Mouse (Mus musculus) liver, postnatal 0 days (tissue): ENCODE data around the gene Rhob. TPM values are rescaled to one million over a fixed set of nuclear protein-coding genes. Genes with fewer than 3 reads are reported as not detected.
A peak's percentile ranks its signal among the peaks of the same experiment; 100 is the strongest.

ENCODE experiments used
- ATAC-seq: fragments of 200-750 bp; cut with Nextera tagmentation; 2 replicates; pipeline ENCODE4 v1.8.0; 2017; ENCODE audit warnings: mild to moderate bottlenecking, moderate library complexity
- DNase-seq: peaks from one replicate; pipeline ENCODE4 v3.0.0-alpha.2; 2016
- H3K27ac ChIP-seq: fragments of 300-500 bp; sonication (generic); 2 replicates; pipeline ENCODE4 v1.5.1; 2014; ENCODE audit warnings: antibody characterized with exemption, moderate library complexity, mild to moderate bottlenecking, low read depth
- H3K27me3 ChIP-seq: fragments of 300-500 bp; sonication (generic); 2 replicates; pipeline ENCODE4 v1.6.1; 2014; ENCODE audit warnings: low read length, control low read depth, mixed read lengths; ENCODE audit not compliant: insufficient read depth
- H3K36me3 ChIP-seq: fragments of 300-500 bp; sonication (generic); replicated peaks from 2 replicates; pipeline ENCODE4 v1.6.1; 2014; ENCODE audit warnings: mild to moderate bottlenecking, control low read depth, low read length, moderate library complexity, mixed read lengths; ENCODE audit not compliant: insufficient read depth
- H3K4me1 ChIP-seq: fragments of 300-500 bp; sonication (generic); 2 replicates; pipeline ENCODE4 v1.6.1; 2014; ENCODE audit warnings: antibody characterized with exemption, mild to moderate bottlenecking, control low read depth; ENCODE audit not compliant: insufficient read depth
- H3K4me2 ChIP-seq: fragments of 300-500 bp; sonication (generic); 2 replicates; pipeline ENCODE4 v1.6.1; 2014; ENCODE audit warnings: low read depth, mild to moderate bottlenecking, low read length, moderate library complexity, mixed read lengths
- H3K4me3 ChIP-seq: fragments of 300-500 bp; sonication (generic); 2 replicates; pipeline ENCODE4 v1.5.1; 2014; ENCODE audit warnings: low read depth, low read length
- H3K9ac ChIP-seq: fragments of 300-500 bp; sonication (generic); replicated peaks from 2 replicates; pipeline ENCODE4 v1.6.1; 2014; ENCODE audit warnings: mild to moderate bottlenecking, moderate library complexity
- H3K9me3 ChIP-seq: fragments of 300-500 bp; sonication (generic); 2 replicates; pipeline ENCODE4 v1.6.1; 2016; ENCODE audit warnings: mild to moderate bottlenecking, control low read depth, low read length, mixed read lengths
- CTCF ChIP-seq: sonication (generic); IDR thresholded peaks from 2 replicates; pipeline ENCODE4 v1.5.1; 2016; ENCODE audit warnings: antibody characterized with exemption, low read depth
- EP300 ChIP-seq: IDR thresholded peaks from 2 replicates; pipeline ENCODE4 v1.6.1; 2016; ENCODE audit warnings: antibody characterized with exemption, low read depth, mild to moderate bottlenecking
- WGBS: fragments of 180-500 bp; shearing (Covaris S2); extraction: QIAGEN DNeasy Blood & Tissue Kit; methylation state at CpG from one replicate; pipeline ENCODE4 v1.1.7; 2014; ENCODE audit not compliant: insufficient replicate concordance; 5-methylcytosine and 5-hydroxymethylcytosine counted together
- polyA plus RNA-seq: library from polyadenylated mRNA; unstranded; fragments of >200 nt; fragmentation: Nextera tagmentation; extraction: Ambion mirVana; gene quantifications from 2 replicates; pipeline ENCODE4 v1.2.1, GENCODE M21; 2015

The Rhob gene
- polyA plus RNA-seq, 1 experiment from 2014 or later = 6.9 TPM

DNA sequence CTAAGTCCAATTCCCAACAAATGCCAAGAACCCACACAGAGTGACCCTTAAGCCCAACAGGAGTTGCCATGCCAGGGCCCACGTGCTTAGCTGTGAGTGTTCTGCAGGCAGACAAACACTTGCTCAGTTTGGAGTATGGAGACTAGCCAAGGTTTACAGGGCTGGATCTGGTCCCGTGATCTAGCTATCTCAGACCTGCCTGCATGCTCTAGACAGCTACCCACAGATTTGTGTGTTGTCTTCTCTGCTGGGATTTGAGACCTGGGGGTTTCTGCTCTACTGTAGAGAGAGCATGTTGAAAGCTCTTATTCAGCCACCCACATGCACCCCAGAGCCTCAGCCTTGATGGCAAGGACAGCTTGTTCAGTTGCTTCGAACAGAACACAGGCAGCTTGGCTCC lies 45.3 kb downstream of the Rhob start:
- no peak for TF ChIP-seq CTCF
- no peak for TF ChIP-seq EP300
- Histone ChIP-seq H3K36me3 (no peaks in the 10 kb centered on the region), H3K9me3 (no peaks in the 10 kb centered on the region), H3K27ac (no peak overlapping the region), H3K4me3 (no peak overlapping the region), H3K27me3 (no peaks in the 10 kb centered on the region), H3K4me1 (peaks cover 3% of the 10 kb centered on the region; the same call in 1 of the 2 replicates), H3K9ac (no peak overlapping the region), H3K4me2 (no peak overlapping the region)
- ATAC-seq (peak; percentile 56; the same call in 1 of the 2 replicates), DNase-seq (no peak)
- WGBS = 54% methylated on average over 3 of the region's 3 CpGs

DNA sequence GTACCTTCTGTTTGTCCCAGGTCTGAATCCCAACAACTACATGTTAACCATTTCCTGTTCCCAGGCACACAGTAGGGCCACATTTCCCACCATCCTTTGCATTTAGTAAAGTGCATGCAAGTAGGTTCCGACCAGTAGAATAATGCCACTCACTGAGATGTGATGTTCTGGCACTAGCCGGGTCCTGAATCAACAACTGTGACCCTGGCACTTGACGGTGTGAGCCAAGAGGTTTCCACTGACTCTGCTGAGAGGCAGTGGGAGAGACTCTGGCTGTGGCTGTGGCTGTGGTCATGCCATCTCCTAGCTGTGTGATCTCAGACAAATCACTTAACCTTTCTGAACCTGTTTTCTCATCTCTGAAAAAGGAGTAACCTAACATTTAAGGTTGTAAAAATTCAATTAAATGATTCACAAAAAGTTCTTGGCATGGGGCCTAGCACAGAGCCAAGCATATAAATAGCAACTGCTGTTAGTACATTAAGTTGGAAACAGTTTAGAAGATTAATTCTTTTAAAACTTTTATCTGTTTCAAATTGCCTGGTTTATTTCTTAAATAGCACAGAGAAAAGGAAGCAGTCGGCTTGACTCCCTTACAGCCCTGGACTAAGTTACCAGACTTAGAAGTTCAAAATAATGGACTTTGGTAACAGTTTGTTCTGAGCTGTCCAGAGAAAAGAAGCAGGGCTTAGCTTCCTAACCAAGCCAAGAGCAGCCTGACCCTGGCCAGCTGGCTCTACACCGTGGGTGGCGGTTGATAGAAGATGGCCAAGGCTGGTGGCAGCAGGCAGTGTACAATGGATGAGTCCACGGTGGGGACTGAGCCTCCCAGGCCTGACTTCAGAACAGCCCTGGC lies 46.8 kb downstream of the Rhob start:
- DNase-seq = no peak
- Histone ChIP-seq H3K4me3 (no peak overlapping the region), H3K4me2 (no peak overlapping the region), H3K27me3 (no peaks in the 10 kb centered on the region; the same call in 1 of the 2 replicates), H3K9me3 (no peaks in the 10 kb centered on the region), H3K9ac (no peak overlapping the region; the same call in 1 of the 2 replicates), H3K27ac (0 out of 2 replicates have a peak overlapping the region, but pooled peaks have one; percentile 6), H3K36me3 (no peaks in the 10 kb centered on the region), H3K4me1 (peaks cover 3% of the 10 kb centered on the region; the same call in 1 of the 2 replicates)
- TF ChIP-seq CTCF (no peak), EP300 (no peak)
- WGBS = 73% methylated on average over 7 of the region's 7 CpGs
- ATAC-seq = no peak

DNA sequence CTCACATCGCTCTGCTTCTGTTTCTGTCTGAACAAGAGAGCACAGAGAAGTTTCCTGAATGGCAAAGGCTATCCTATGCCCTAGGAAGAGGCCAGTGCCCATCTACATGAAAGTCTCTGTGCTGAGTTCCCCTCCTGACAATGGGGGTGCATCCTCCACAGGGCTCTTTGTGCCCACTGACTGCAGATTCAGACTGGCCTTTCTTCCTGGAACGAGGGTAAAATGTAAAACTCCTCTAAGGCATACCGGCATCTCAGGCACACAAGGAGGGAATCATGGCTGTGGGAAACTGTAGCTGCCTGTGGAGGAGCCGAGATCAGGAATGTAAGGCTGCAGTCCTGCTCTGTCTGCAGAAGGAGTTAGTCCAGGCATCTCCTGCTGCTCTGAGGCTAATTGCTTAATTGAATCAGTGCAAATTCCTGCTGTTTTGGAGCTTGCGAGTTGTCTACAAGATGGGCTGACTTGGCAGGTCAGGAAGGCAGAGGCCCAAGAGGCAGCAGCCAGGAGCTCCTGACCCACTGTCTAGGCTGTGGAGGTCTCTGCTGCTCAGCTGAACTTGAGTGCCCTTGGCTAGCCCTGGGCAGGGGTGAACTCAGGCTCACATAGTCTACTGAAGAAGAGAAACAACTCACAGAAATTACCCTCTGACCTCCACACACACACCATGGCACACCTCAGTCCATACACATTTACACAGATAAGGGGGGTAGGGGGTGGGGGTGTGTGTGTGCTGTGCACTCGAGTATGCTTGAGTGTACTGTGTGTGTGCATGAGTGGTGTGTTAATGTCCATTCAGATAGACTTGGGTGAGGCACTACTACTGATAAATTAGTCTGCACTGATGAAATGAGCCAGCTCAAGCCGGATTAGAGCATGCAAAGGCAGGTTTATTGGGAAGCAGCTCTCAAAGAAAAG lies 48.0 kb downstream of the Rhob start:
- H3K36me3 ChIP-seq = no peaks in the 10 kb centered on the region
- H3K9ac ChIP-seq = no peak overlapping the region
- ATAC-seq = no peak
- no peak overlapping the region for H3K27ac ChIP-seq
- H3K4me2 ChIP-seq = no peak overlapping the region
- DNase-seq = no peak
- H3K4me3 ChIP-seq = no peak overlapping the region
- H3K27me3 ChIP-seq = no peaks in the 10 kb centered on the region; the same call in 1 of the 2 replicates
- WGBS = 65% methylated on average over 7 of the region's 7 CpGs
- H3K9me3 ChIP-seq = no peaks in the 10 kb centered on the region
- no peak for TF ChIP-seq EP300
- TF ChIP-seq CTCF = no peak
- H3K4me1 ChIP-seq = peaks cover 9% of the 10 kb centered on the region

DNA sequence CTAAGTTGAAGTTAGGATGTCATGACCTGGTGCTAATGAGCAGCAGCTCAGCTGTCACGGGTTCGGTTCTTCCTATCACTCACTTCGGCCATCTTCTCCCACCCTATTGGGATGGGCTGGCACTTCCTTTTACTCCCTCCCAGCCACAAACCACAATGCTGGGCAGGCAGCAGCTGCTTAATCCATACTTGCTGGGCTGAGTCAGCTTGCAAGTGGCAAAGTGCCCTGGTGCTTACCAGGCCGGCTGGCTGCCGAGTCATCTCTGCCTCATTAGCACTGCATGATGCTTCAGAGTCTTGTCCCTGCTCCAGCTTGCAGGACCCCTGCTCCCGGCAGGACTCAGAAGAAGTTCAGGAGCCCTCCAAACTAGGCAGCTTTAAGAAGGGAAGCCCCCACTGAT lies 49.2 kb downstream of the Rhob start:
- no peaks in the 10 kb centered on the region; the same call in 1 of the 2 replicates for H3K27me3 ChIP-seq
- H3K9me3 ChIP-seq = no peaks in the 10 kb centered on the region
- no peak for DNase-seq
- no peak; the same call in 1 of the 2 replicates for ATAC-seq
- no peak overlapping the region for H3K4me2 ChIP-seq
- 39% methylated on average over 6 of the region's 6 CpGs for WGBS
- TF ChIP-seq CTCF (no peak), EP300 (no peak)
- H3K36me3 ChIP-seq = no peaks in the 10 kb centered on the region
- no peak overlapping the region for H3K27ac ChIP-seq
- no peak overlapping the region for H3K4me3 ChIP-seq
- H3K4me1 ChIP-seq = peaks cover 9% of the 10 kb centered on the region
- H3K9ac ChIP-seq = no peak overlapping the region

DNA sequence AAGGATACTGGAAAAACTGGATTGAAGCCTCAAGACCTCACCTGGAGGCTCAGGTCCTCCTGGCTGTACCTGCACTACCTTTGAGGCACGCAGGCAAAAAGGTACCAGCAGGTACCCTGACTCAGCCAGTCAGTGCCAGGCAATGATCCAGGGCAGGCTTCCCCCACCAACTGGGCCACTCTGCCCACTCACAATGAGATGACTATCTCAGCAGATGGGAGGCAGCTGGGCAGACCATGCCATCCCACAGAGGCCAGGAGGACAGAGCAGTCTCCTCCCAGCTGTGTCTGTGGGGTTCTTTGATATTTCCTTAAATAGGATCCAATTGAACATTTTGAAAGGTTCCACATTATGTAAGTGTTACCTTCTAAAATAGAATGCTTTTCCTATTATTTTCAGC lies 49.8 kb downstream of the Rhob start:
- no peak overlapping the region for H3K9ac ChIP-seq
- H3K27me3 ChIP-seq = no peaks in the 10 kb centered on the region; the same call in 1 of the 2 replicates
- 100% methylated on average over 1 of the region's 1 CpGs for WGBS
- ATAC-seq = no peak
- no peaks in the 10 kb centered on the region for H3K9me3 ChIP-seq
- DNase-seq = no peak
- H3K4me1 ChIP-seq = peaks cover 9% of the 10 kb centered on the region
- TF ChIP-seq EP300 (no peak), CTCF (no peak)
- no peaks in the 10 kb centered on the region for H3K36me3 ChIP-seq
- no peak overlapping the region for H3K4me3 ChIP-seq
- H3K27ac ChIP-seq = no peak overlapping the region
- H3K4me2 ChIP-seq = no peak overlapping the region

Other genes starting within 250 kb of the Rhob start
- not detected in 2 replicates for gene Gdf7, start 198.1 kb downstream of the Rhob start, polyA plus RNA-seq
- 3.2 and 3.7 TPM in 2 replicates for gene Hs1bp3, start 186.6 kb downstream of the Rhob start, polyA plus RNA-seq
- 0.39 and 0.49 TPM in 2 replicates for gene Slc7a15, start 99.1 kb upstream of the Rhob start, polyA plus RNA-seq
- 11.7 and 11.9 TPM in 2 replicates for gene Pum2, start 174.1 kb upstream of the Rhob start, polyA plus RNA-seq